Mouse (Mus musculus) heart, embryonic 14.5 days (tissue): ENCODE data around the gene Ifi208. TPM values are rescaled to one million over a fixed set of nuclear protein-coding genes. Genes with fewer than 3 reads are reported as not detected.
"Not testable (repeated sequence)": the region's sequence is repeated elsewhere in the genome, so short reads cannot be mapped to it uniquely, and the experiment has no call there.

Source experiments
- ATAC-seq: fragments of 200-750 bp; cut with Nextera tagmentation; 2 replicates; pipeline ENCODE4 v1.8.0; 2017; ENCODE audit warnings: low read depth, moderate TSS enrichment; ENCODE audit not compliant: insufficient number of reproducible peaks, insufficient read depth, low FRiP score
- H3K27ac ChIP-seq, 2 experiments: fragments of 200-500 bp in 1 of 2; fragments of 300-500 bp in 1 of 2; sonication (generic) in 1 of 2; replicated peaks in 1 of 2; 2 replicates each; pipeline ENCODE4 v1.5.1; 2012 to 2014; ENCODE audit warnings: low read depth in 2 of 2, low read length in 2 of 2, control low read depth in 1 of 2, mild to moderate bottlenecking in 1 of 2, mixed read lengths in 1 of 2; ENCODE audit not compliant: control insufficient read depth in 1 of 2, insufficient read depth in 1 of 2
- H3K27me3 ChIP-seq: fragments of 300-500 bp; sonication (generic); 2 replicates; pipeline ENCODE4 v1.6.1; 2014; ENCODE audit warnings: mild to moderate bottlenecking, low read length, control low read depth; ENCODE audit not compliant: control insufficient read depth, insufficient read depth
- H3K36me3 ChIP-seq: fragments of 300-500 bp; sonication (generic); 2 replicates; pipeline ENCODE4 v1.6.1; 2014; ENCODE audit warnings: mild to moderate bottlenecking, control low read depth, low read length, mixed read lengths; ENCODE audit not compliant: control insufficient read depth, insufficient read depth
- H3K4me1 ChIP-seq, 2 experiments: fragments of 200-500 bp in 1 of 2; fragments of 300-500 bp in 1 of 2; sonication (generic) in 1 of 2; 2 replicates each; pipeline ENCODE4 v1.6.1; 2012 to 2014; ENCODE audit warnings: low read length in 2 of 2, control low read depth in 1 of 2, mixed read lengths in 1 of 2; ENCODE audit not compliant: control insufficient read depth in 2 of 2, insufficient read depth in 2 of 2
- H3K4me2 ChIP-seq: fragments of 300-500 bp; sonication (generic); 2 replicates; pipeline ENCODE4 v1.6.1; 2014; ENCODE audit warnings: mild to moderate bottlenecking, low read length
- H3K4me3 ChIP-seq, 2 experiments: fragments of 200-500 bp in 1 of 2; fragments of 300-500 bp in 1 of 2; sonication (generic) in 1 of 2; 2 replicates each; pipeline ENCODE4 v1.5.1; 2012 to 2014; ENCODE audit warnings: low read length in 2 of 2, mild to moderate bottlenecking in 2 of 2, control low read depth in 1 of 2, low read depth in 1 of 2, moderate library complexity in 1 of 2; ENCODE audit not compliant: control insufficient read depth in 1 of 2, insufficient read depth in 1 of 2
- H3K9ac ChIP-seq: fragments of 300-500 bp; sonication (generic); 2 replicates; pipeline ENCODE4 v1.6.1; 2014; ENCODE audit warnings: mild to moderate bottlenecking, low read length
- H3K9me3 ChIP-seq: fragments of 300-500 bp; sonication (generic); 2 replicates; pipeline ENCODE4 v1.6.1; 2016; ENCODE audit warnings: low read length, control low read depth; ENCODE audit not compliant: control insufficient read depth
- WGBS: fragments of 180-500 bp; shearing (Covaris S2); extraction: QIAGEN DNeasy Blood & Tissue Kit; methylation state at CpG from one replicate; pipeline ENCODE4 v1.1.7; 2014; 5-methylcytosine and 5-hydroxymethylcytosine counted together
- polyA plus RNA-seq: library from polyadenylated mRNA; unstranded; fragments of >200 nt; fragmentation: Nextera tagmentation; extraction: Ambion mirVana; gene quantifications from 2 replicates; pipeline ENCODE4 v1.2.1, GENCODE M21; 2014

Ifi208 gene
- polyA plus RNA-seq, 1 experiment from 2014 or later: 0.15 TPM

DNA sequence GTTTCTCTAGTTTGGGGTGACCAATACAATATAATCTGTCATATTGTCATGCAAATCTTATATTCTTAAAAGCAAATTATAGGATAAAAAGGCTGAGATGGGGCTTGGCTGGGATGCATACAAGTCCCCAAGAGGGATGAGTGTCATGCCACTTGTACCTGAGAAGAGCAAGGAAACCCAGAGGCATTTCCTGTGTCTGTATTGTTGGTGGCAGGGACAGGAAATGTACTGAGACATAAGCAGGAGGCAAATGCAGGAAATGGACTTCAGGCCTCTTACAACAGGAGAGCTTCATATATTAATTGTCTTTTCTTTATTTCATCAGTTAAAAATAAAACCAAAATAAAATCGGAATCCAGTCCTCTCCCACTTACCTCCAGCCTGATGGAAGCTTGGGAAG is 5.1 kb downstream of the Ifi208 start:
- ATAC-seq, H3K4me3 ChIP-seq, H3K27ac ChIP-seq, H3K9ac ChIP-seq, H3K9me3 ChIP-seq, H3K27me3 ChIP-seq, H3K36me3 ChIP-seq, H3K4me1 ChIP-seq, H3K4me2 ChIP-seq: not testable (repeated sequence)
- 54% methylated on average over 1 of the region's 1 CpGs for WGBS

DNA sequence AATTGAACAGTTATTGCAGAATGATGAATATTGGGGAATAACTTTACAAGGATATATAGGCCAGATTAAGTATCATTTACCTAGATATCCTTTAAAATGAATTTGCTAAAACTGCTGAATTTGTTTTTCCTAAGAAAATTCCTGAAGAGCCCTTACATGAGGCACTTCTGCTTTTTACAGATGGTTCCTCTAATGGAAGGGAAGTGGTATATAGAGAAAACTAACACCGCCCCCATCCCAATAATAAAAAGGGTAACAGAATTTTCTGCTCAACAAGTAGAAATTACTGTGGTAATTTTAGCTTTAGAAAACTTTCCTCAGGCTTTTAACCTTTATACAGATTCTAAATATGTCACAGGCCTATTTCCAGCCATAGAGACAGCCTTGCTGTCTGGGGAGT is 20.8 kb downstream of the Ifi208 start:
- Histone ChIP-seq H3K36me3 (no peaks in the 10 kb centered on the region), H3K4me1 (no peaks in the 10 kb centered on the region), H3K27me3 (no peaks in the 10 kb centered on the region), H3K9me3 (no peaks in the 10 kb centered on the region), H3K4me3 (no peak overlapping the region), H3K4me2 (no peak overlapping the region), H3K9ac (no peak overlapping the region), H3K27ac (no peak overlapping the region)
- no peak for ATAC-seq
- 92% methylated on average over 1 of the region's 1 CpGs for WGBS

DNA sequence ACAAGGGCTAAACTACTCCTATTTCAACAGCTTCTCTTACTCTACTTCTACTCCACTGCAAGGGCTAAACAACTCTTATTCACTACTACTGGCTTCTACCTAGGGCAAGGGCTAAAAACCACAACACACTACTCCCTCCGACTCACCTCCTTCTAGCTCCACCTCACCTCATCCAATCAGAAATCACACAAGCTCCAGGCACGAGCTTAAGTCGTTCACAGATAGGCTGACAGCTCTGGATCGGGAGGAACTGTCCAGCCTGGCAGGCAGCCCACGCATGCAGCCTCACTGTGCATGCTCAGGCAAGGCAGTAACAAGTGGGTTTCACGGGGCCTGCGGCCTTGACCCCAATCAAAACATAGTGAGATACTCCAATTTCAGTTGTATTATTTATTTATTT is 59.7 kb downstream of the Ifi208 start:
- WGBS: 12% methylated on average over 7 of the region's 7 CpGs
- no peaks in the 10 kb centered on the region for H3K36me3 ChIP-seq
- H3K4me1 ChIP-seq: no peaks in the 10 kb centered on the region
- H3K4me3 ChIP-seq: no peak overlapping the region
- ATAC-seq: no peak
- H3K4me2 ChIP-seq: no peak overlapping the region
- no peak overlapping the region for H3K27ac ChIP-seq
- no peaks in the 10 kb centered on the region for H3K27me3 ChIP-seq
- H3K9me3 ChIP-seq: no peaks in the 10 kb centered on the region
- no peak overlapping the region for H3K9ac ChIP-seq

DNA sequence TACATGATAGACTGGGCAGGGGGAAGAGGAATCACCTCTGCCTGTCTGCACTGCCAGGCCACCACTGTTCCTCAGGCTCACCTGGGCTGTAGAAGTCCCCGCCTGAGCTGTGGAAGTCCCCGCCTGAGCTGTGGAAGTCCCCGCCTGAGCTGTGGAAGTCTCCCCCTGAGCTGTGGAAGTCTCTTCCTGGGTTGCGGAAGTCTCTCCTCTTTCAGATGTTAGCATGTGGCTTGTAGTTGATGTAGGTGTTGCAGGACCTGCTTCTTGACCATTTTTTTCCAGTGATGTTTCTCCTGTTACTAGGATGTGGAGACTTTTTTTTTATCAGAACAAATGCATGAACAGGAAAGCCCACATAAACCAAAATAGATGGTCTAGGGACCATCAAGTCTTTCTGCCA is 61.5 kb downstream of the Ifi208 start:
- 85% methylated on average over 4 of the region's 4 CpGs for WGBS

DNA sequence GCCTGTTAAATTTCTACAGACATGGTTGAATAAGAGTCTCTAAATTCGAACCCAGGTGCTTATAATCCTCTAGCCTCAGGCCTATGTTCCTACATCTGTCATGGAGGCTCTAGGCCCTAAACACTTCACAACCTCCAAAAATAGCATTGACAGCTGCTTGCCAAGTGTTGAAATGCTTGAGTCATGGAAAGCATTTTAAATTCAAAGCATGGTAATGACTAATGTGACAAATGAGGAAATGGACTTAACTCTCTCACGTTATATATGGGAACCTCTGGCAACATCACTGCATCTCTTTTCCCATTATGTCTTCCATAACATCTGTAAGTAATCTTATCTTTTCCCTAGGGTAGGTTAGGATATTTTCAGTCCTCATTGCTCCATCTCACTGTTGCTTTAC is 63.5 kb downstream of the Ifi208 start:
- no peak overlapping the region for H3K4me2 ChIP-seq
- no peaks in the 10 kb centered on the region for H3K4me1 ChIP-seq
- H3K27me3 ChIP-seq: no peaks in the 10 kb centered on the region
- H3K4me3 ChIP-seq: no peak overlapping the region
- no peak overlapping the region for H3K27ac ChIP-seq
- no peaks in the 10 kb centered on the region for H3K9me3 ChIP-seq
- H3K36me3 ChIP-seq: no peaks in the 10 kb centered on the region
- no peak for ATAC-seq
- H3K9ac ChIP-seq: no peak overlapping the region
- WGBS: 44% methylated on average over 2 of the region's 2 CpGs

More for the DNA sequence above, 61.5 kb downstream of the Ifi208 start:
- H3K4me1 ChIP-seq, H3K27ac ChIP-seq, H3K36me3 ChIP-seq, H3K9me3 ChIP-seq, H3K27me3 ChIP-seq, H3K9ac ChIP-seq, H3K4me3 ChIP-seq, ATAC-seq, H3K4me2 ChIP-seq: not testable (repeated sequence)

DNA sequence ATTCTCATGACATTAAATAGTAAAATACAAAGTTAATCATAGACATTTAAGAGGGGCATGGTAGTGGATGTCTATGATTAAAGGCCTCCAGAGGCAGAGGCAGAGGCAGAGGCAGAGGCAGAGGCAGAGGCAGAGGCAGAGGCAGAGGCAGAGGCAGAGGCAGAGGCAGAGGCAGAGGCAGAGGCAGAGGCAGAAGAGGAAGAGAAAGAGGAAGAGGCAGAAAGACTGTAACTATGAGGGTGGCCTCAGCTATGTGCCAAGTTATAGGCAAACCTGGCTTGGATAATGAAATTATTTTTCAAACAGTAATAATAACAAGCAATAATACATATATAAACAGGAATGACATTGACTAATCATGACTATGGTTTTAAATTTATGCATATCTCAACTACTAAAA is 67.1 kb downstream of the Ifi208 start:
- no peaks in the 10 kb centered on the region for H3K9me3 ChIP-seq
- no peak overlapping the region for H3K4me2 ChIP-seq
- H3K36me3 ChIP-seq: no peaks in the 10 kb centered on the region
- H3K4me1 ChIP-seq: no peaks in the 10 kb centered on the region
- no peak overlapping the region for H3K27ac ChIP-seq
- no peaks in the 10 kb centered on the region for H3K27me3 ChIP-seq
- H3K4me3 ChIP-seq: no peak overlapping the region
- ATAC-seq: no peak
- H3K9ac ChIP-seq: no peak overlapping the region

DNA sequence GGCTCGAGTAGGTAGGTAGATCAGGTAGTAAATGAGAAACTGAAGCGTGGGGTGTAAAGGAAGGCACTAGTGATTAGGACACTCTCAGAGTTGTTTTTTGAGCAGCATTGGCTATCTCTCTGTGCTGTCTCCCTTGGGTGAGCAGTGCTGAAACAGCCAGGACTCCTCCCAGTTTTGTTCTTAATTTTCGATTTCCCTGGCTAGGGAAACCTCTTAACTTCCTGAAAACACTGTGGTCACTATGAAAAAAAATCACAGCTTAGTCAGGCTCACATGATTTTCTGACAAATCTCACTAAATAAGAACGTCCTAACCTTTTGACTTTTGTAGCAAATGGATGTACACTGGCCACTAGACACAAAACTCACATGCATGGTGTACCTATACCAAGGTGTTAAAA is 68.2 kb downstream of the Ifi208 start, which contains the start of gene Ifi207:
Gene Ifi207, minus strand, starts transcription at position 92 of the 400 bp plus-strand sequence.
- WGBS: 59% methylated on average over 4 of the region's 4 CpGs
- Histone ChIP-seq H3K27me3 (no peaks in the 10 kb centered on the region), H3K9ac (no peak within 1 kb of the TSS), H3K36me3 (no peaks in the 10 kb centered on the region), H3K4me1 (no peaks in the 10 kb centered on the region), H3K4me2 (no peak within 1 kb of the TSS), H3K9me3 (no peaks in the 10 kb centered on the region), H3K27ac (no peak within 1 kb of the TSS), H3K4me3 (no peak within 1 kb of the TSS)
- ATAC-seq: no peak

DNA sequence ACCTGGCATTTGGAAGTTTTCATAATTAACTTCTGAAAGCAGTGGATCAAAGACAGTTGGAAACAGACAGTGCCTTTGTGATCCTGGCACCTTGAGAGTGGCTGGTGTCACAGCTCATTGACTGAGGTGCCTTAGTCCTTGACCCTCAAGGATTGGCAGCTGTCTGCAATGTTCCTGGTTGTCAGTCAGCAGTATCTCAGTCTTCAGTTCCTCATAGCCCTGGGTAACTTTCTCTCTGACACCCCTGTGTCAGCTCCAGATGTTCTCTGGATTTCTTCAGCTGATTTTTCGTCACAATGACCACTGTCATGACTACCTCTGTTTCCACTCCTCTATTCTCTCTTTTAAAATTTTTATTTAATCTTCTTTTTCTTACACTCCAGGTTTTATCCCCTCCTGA is 68.8 kb downstream of the Ifi208 start:
- Histone ChIP-seq H3K27ac (no peak overlapping the region), H3K4me3 (no peak overlapping the region), H3K9me3 (no peaks in the 10 kb centered on the region), H3K27me3 (no peaks in the 10 kb centered on the region), H3K4me1 (no peaks in the 10 kb centered on the region), H3K4me2 (no peak overlapping the region), H3K9ac (no peak overlapping the region), H3K36me3 (no peaks in the 10 kb centered on the region)
- ATAC-seq: no peak
- 67% methylated on average over 1 of the region's 1 CpGs for WGBS
